Mouse (Mus musculus) stomach, postnatal 0 days (tissue): ENCODE measurements around the gene Tmub1. TPM values are rescaled to one million over a fixed set of nuclear protein-coding genes. Genes with fewer than 3 reads are reported as not detected.
A peak's percentile ranks its signal among the peaks of the same experiment; 100 is the strongest.

Source experiments
- ATAC-seq: fragments of 200-750 bp; cut with Nextera tagmentation; 2 replicates; pipeline ENCODE4 v1.8.0; 2017; ENCODE audit not compliant: low FRiP score, low TSS enrichment
- DNase-seq: peaks from one replicate; pipeline ENCODE4 v3.0.0-alpha.2; 2016; ENCODE audit warnings: low spot score
- H3K27ac ChIP-seq: fragments of 300-500 bp; sonication (generic); replicated peaks from 2 replicates; pipeline ENCODE4 v1.5.1; 2014; ENCODE audit warnings: mild to moderate bottlenecking, control low read depth
- H3K27me3 ChIP-seq: fragments of 300-500 bp; sonication (generic); 2 replicates; pipeline ENCODE4 v1.6.1; 2014; ENCODE audit warnings: low read length; ENCODE audit not compliant: control insufficient read depth, insufficient read depth
- H3K36me3 ChIP-seq: fragments of 300-500 bp; sonication (generic); 2 replicates; pipeline ENCODE4 v1.6.1; 2014; ENCODE audit warnings: low read length, mixed read lengths; ENCODE audit not compliant: control insufficient read depth, insufficient read depth
- H3K4me1 ChIP-seq: fragments of 300-500 bp; sonication (generic); replicated peaks from 2 replicates; pipeline ENCODE4 v1.6.1; 2014; ENCODE audit warnings: antibody characterized with exemption; ENCODE audit not compliant: control insufficient read depth, insufficient read depth
- H3K4me2 ChIP-seq: fragments of 300-500 bp; sonication (generic); replicated peaks from 2 replicates; pipeline ENCODE4 v1.6.1; 2014; ENCODE audit warnings: low read depth, mild to moderate bottlenecking, control low read depth, moderate library complexity
- H3K4me3 ChIP-seq: fragments of 300-500 bp; sonication (generic); 2 replicates; pipeline ENCODE4 v1.5.1; 2014; ENCODE audit warnings: low read depth, low read length, control low read depth
- H3K9ac ChIP-seq: fragments of 300-500 bp; sonication (generic); 2 replicates; pipeline ENCODE4 v1.6.1; 2014; ENCODE audit warnings: mild to moderate bottlenecking, low read length, control low read depth, mixed read lengths
- H3K9me3 ChIP-seq: fragments of 300-500 bp; sonication (generic); 2 replicates; pipeline ENCODE4 v1.6.1; 2016; ENCODE audit warnings: low read length; ENCODE audit not compliant: control insufficient read depth
- CTCF ChIP-seq: IDR thresholded peaks from 2 replicates; pipeline ENCODE4 v1.5.1; 2016; ENCODE audit warnings: antibody characterized with exemption, low read depth, mild to moderate bottlenecking, moderate library complexity
- EP300 ChIP-seq: optimal IDR thresholded peaks from 2 replicates; pipeline ENCODE3; 2016; ENCODE audit warnings: antibody characterized with exemption
- WGBS: fragments of 180-500 bp; shearing (Covaris S2); extraction: QIAGEN DNeasy Blood & Tissue Kit; methylation state at CpG from one replicate; pipeline ENCODE4 v1.1.7; 2014; 5-methylcytosine and 5-hydroxymethylcytosine counted together
- polyA plus RNA-seq: library from polyadenylated mRNA; unstranded; fragments of >200 nt; fragmentation: Nextera tagmentation; extraction: Ambion mirVana; gene quantifications from 2 replicates; pipeline ENCODE4 v1.2.1, GENCODE M21; 2015

The Tmub1 gene
- polyA plus RNA-seq, 1 experiment from 2014 or later = 20.9 TPM

- no peaks in the 10 kb centered on the region for H3K27me3 ChIP-seq
- TF ChIP-seq EP300 (no peak), CTCF (no peak)
- no peak for ATAC-seq
- H3K27ac ChIP-seq = no peak overlapping the region
- WGBS = 63% methylated on average over 12 of the region's 12 CpGs
- H3K9ac ChIP-seq = no peak overlapping the region
- H3K4me2 ChIP-seq = no peak overlapping the region
- H3K36me3 ChIP-seq = no peaks in the 10 kb centered on the region
- H3K4me3 ChIP-seq = no peak overlapping the region
- no peak for DNase-seq
- no peaks in the 10 kb centered on the region for H3K4me1 ChIP-seq
- no peaks in the 10 kb centered on the region for H3K9me3 ChIP-seq
Observed at GRCm38 (mm10) chr5:24466762-24467161, 19.1 kb upstream of the Tmub1 start.

DNA sequence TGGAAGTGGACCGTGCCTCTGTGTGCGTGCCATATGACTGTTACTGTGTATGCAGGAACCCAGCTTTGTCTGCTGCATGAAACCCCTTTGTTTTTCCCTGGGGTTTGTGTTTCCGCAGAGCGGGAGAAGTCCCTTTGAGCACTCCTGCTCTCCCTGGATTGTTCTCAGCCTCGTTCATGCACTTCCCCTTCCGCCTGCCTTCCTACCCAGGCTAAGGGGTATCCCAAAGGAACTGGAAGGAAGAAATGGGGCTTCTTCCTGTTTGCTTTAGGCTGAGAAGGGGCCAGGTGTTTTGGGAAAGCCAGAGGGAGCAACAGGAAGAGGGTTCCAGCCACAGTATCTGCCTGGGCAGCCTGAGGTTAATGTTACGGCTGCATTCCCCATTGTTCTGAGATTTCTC lies 8.0 kb upstream of the Tmub1 start:
- Histone ChIP-seq H3K36me3 (no peaks in the 10 kb centered on the region), H3K27ac (no peak overlapping the region), H3K4me3 (no peak overlapping the region), H3K9ac (no peak overlapping the region), H3K27me3 (no peaks in the 10 kb centered on the region), H3K4me2 (no peak overlapping the region), H3K9me3 (no peaks in the 10 kb centered on the region), H3K4me1 (no peaks in the 10 kb centered on the region; the same call in 1 of the 2 replicates)
- ATAC-seq = no peak
- TF ChIP-seq EP300 (no peak), CTCF (no peak)
- WGBS = 58% methylated on average over 7 of the region's 7 CpGs
- no peak for DNase-seq

GRCm38 (mm10) chr5:24455076-24455475 lies 7.4 kb upstream of the Tmub1 start:
- WGBS = 35% methylated on average over 3 of the region's 3 CpGs
- Histone ChIP-seq H3K4me1 (no peaks in the 10 kb centered on the region; the same call in 1 of the 2 replicates), H3K9me3 (no peaks in the 10 kb centered on the region), H3K4me3 (no peak overlapping the region), H3K27me3 (no peaks in the 10 kb centered on the region), H3K9ac (no peak overlapping the region), H3K36me3 (no peaks in the 10 kb centered on the region), H3K27ac (0 out of 2 replicates have a peak overlapping the region, but pooled peaks have one; percentile 45), H3K4me2 (no peak overlapping the region)
- ATAC-seq (no peak), DNase-seq (no peak)
- TF ChIP-seq CTCF (no peak), EP300 (no peak)

DNA sequence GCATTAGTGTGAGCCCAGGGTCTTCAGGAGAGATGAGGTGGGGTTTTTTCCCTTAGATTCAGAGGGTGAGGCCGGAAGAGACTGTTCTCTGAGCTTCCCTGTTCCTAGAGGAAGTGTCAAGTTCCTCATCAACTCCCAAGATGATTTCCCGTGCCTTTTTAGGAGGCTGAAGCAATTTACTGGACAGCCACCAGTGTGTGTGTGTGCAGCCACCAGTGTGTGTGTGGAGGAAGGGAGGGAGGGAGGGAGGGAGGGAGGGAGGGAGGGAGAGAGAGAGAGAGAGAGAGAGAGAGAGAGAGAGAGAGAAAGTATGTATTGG lies 6.3 kb upstream of the Tmub1 start:
- Histone ChIP-seq H3K36me3 (no peaks in the 10 kb centered on the region), H3K4me1 (no peaks in the 10 kb centered on the region; the same call in 1 of the 2 replicates), H3K4me3 (no peak overlapping the region; the same call in 1 of the 2 replicates), H3K9ac (0 out of 2 replicates have a peak overlapping the region, but pooled peaks have one; percentile 23), H3K27me3 (no peaks in the 10 kb centered on the region), H3K4me2 (peak overlapping the region; percentile 97), H3K9me3 (no peaks in the 10 kb centered on the region), H3K27ac (peak overlapping the region; percentile 35; the same call in 1 of the 2 replicates)
- no peak for DNase-seq
- no peak for ATAC-seq
- TF ChIP-seq CTCF (no peak), EP300 (no peak)
- WGBS = 9% methylated on average over 2 of the region's 2 CpGs

DNA sequence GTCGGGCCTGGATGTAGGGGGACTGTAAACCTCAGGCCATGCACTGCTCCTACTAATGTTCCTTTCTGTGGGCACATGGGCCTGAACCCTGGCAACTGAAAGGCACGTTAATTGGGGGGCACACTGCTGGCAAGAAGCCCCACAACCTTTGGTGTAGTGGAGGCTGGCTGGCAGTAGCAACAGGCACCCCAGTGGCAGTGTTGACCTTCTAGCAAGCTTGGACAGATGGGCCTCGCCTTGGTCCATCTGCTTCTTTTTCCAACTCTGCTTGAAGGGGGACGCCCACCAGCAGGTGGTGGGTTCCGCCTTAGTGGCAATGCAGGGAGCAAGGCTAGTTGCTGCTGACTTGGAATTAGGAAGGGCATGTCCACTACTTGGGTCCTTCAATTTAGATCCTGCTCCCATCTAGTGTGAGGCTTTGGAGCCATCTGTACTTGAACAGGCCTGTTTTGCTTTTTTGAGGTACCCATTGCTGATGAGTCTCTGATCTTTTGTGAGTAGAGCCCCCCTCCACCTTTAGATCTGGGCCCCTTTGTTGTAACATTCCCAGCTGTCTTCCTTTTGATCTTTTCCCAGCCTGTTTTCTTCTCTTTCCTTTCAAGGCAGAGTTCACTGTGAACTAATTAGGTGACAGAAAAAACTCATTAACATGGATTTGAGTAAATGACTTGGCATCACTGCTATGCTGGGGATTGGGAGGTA lies 5.8 kb upstream of the Tmub1 start:
- Histone ChIP-seq H3K4me1 (no peaks in the 10 kb centered on the region; the same call in 1 of the 2 replicates), H3K4me3 (peak overlapping the region; percentile 79), H3K9ac (peak overlapping the region; percentile 85), H3K27ac (peak overlapping the region; percentile 40; the same call in 1 of the 2 replicates), H3K9me3 (no peaks in the 10 kb centered on the region), H3K4me2 (peak overlapping the region; percentile 97), H3K36me3 (no peaks in the 10 kb centered on the region), H3K27me3 (no peaks in the 10 kb centered on the region)
- TF ChIP-seq EP300 (no peak), CTCF (0 out of 2 replicates have a peak, but pooled peaks have one; percentile 3)
- ATAC-seq (no peak), DNase-seq (no peak)
- WGBS = 19% methylated on average over 5 of the region's 5 CpGs

DNA sequence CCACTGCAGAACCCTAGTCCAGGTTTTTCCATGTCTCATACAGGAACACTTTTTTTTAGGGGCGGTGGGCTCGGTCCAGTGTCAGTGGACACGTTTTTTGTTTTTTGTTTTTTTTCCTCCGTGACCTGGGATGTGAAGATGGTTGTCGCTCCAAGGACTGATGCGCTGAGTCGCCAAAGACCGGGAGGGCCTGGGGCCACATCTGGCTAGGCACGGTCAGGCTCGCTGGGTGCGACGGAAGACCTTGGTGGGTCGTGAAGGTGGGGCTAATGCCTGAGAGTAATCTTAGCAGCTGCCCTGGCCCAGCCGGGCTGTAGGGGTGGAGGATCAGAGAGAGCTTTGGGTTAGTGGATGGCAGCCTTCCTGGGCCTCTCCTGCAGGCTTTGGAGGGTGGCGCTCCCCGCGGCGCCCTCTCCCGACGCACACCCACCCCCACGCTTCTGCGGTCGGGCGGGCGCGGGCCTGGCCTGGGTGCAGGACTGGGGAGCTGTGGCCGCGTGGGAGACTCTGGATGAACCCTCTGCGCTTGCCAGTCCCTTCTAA lies 5.1 kb upstream of the Tmub1 start:
- Histone ChIP-seq H3K9me3 (no peaks in the 10 kb centered on the region), H3K27me3 (no peaks in the 10 kb centered on the region), H3K4me2 (peak overlapping the region; percentile 97), H3K9ac (peak overlapping the region; percentile 85), H3K27ac (peak overlapping the region; percentile 92), H3K4me3 (peak overlapping the region; percentile 79), H3K4me1 (no peaks in the 10 kb centered on the region; the same call in 1 of the 2 replicates), H3K36me3 (no peaks in the 10 kb centered on the region)
- DNase-seq = no peak
- no peak for ATAC-seq
- no peak for TF ChIP-seq EP300
- WGBS = under 1% methylated on average over 28 of the region's 29 CpGs
